In the genomic region with DNA sequence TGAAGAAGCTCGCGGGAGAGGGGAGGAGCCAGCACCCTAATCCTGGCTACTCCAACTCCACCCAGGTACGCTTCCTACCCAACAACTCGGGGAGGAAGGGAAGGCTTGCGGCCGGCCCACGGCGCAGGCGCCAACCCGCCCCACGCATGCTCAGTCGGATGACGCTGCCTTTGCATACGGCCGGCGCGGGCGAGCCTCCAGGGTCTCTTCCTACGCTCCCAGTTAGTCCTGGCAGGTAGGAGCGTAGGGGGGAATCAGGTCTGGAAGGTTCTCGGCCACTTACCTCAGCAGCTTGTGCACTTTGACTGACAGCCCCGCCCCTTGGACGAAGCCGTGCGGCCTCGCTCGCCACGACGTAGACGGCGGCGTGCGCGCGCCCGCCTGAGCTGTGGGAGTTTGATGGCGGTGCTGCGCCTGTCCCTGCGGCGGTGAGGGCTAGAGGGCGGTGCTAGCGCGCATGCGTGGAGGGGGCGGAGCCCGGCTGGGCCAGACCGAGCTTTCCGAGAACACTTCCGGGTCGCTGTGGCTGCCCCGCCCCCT, we compare ENCODE assay signal across 8 mouse cellular contexts. TPM values are rescaled to one million over a fixed set of nuclear protein-coding genes. Genes with fewer than 3 reads are reported as not detected.
A peak's percentile ranks its signal among the peaks of the same experiment; 100 is the strongest.
DNase-seq lines count a peak whose midpoint lies in the region; ATAC-seq and TF ChIP-seq lines count a peak whose summit lies in the region.

Gene Ascc1 (plus strand): TSS at position 133 of the 540 bp plus-strand sequence.
Gene Anapc16 (minus strand): TSS at position 463 of the 540 bp plus-strand sequence.

- peak within 1 kb of the TSS; percentile 79 for H3K4me3 ChIP-seq in C2C12 (ENCODE audit: insufficient read depth, poor library complexity, severe bottlenecking)
- H3K4me3 ChIP-seq in erythroblast, embryonic 14.5 days (replicated peaks), result peak within 1 kb of the TSS; percentile 70
- H3K4me3 ChIP-seq in heart, embryonic 11.5 days (ENCODE audit: low read depth, low read length), result peak within 1 kb of the TSS; percentile 80
- peak within 1 kb of the TSS; percentile 85 for H3K4me3 ChIP-seq in kidney, embryonic 16.5 days (ENCODE audit: low read length)
- H3K4me3 ChIP-seq in liver, adult 2 months (ENCODE audit: insufficient read depth, low read depth, low read length), result peak within 1 kb of the TSS; percentile 74
- H3K4me3 ChIP-seq in myocyte, result peak within 1 kb of the TSS; percentile 98

- TF ChIP-seq CTCF in C2C12 (IDR thresholded peaks at IDR 0.05; ENCODE audit: control insufficient read depth, insufficient read depth, insufficient read length), result no peak
- no peak for TF ChIP-seq CTCF in brain, embryonic 14.5 days (IDR thresholded peaks at IDR 0.05; ENCODE audit: borderline replicate concordance, extremely low read depth, insufficient read depth, insufficient read length)
- TF ChIP-seq CTCF in liver, adult 2 months (IDR thresholded peaks at IDR 0.05; ENCODE audit: low read depth, low read length), result no peak

- peak; percentile 99 for DNase-seq in brain, embryonic 14.5 days (ENCODE audit: low read depth)
- DNase-seq in liver, adult 2 months (ENCODE audit: extremely low read depth, low read depth, low spot score), result peak; percentile 83
- DNase-seq in splenic B cell, adult 2 months (ENCODE audit: low read depth, low spot score), result peak; percentile 99

- peaks cover 41% of the 10 kb centered on the region for H3K4me1 ChIP-seq in erythroblast, embryonic 14.5 days (ENCODE audit: control insufficient read depth)
- peaks cover 13% of the 10 kb centered on the region for H3K4me1 ChIP-seq in heart, embryonic 11.5 days (ENCODE audit: control insufficient read depth, insufficient read depth, low read length)
- H3K4me1 ChIP-seq in kidney, embryonic 16.5 days (ENCODE audit: insufficient read depth, low read length), result peaks cover 21% of the 10 kb centered on the region
- H3K4me1 ChIP-seq in liver, adult 2 months (ENCODE audit: control insufficient read depth, insufficient read depth, low read length), result peaks cover 6% of the 10 kb centered on the region

- H3K79me3 ChIP-seq in C2C12 (ENCODE audit: low read depth), result peaks cover 17% of the 10 kb centered on the region

- peak; percentile 83; the same call in 1 of the 2 replicates for TF ChIP-seq POLR2A in brain, embryonic 14.5 days (IDR thresholded peaks at IDR 0.05; ENCODE audit: borderline replicate concordance, extremely low read depth, insufficient read depth, insufficient read length, poor library complexity, severe bottlenecking)
- TF ChIP-seq POLR2A in liver, adult 2 months (IDR thresholded peaks at IDR 0.05; ENCODE audit: extremely low read depth, insufficient read depth, low read length), result peak; percentile 71
- TF ChIP-seq POLR2A in myocyte (IDR thresholded peaks at IDR 0.05; ENCODE audit: insufficient read length, low read depth), result peak; percentile 90

- peak within 1 kb of the TSS; percentile 94 for H3ac ChIP-seq in C2C12 (ENCODE audit: control insufficient read depth, insufficient read length, low read depth)
- H3ac ChIP-seq in myocyte (ENCODE audit: control insufficient read depth, insufficient read length), result peak within 1 kb of the TSS; percentile 33

- H3K27me3 ChIP-seq in C2C12 (ENCODE audit: control insufficient read depth, insufficient read depth, insufficient read length) (no peaks in the 10 kb centered on the region), myocyte (ENCODE audit: control insufficient read depth, insufficient read depth, insufficient read length) (no peaks in the 10 kb centered on the region)
- no peaks in the 10 kb centered on the region for H3K27me3 ChIP-seq in erythroblast, embryonic 14.5 days (ENCODE audit: control insufficient read depth)
- H3K27me3 ChIP-seq in heart, embryonic 11.5 days (ENCODE audit: control insufficient read depth, insufficient read depth, low read length), result no peaks in the 10 kb centered on the region
- H3K27me3 ChIP-seq in kidney, embryonic 16.5 days (ENCODE audit: insufficient read depth, low read length), result no peaks in the 10 kb centered on the region
- no peaks in the 10 kb centered on the region for H3K27me3 ChIP-seq in liver, adult 2 months (ENCODE audit: control insufficient read depth, insufficient read depth, low read length)
- no peaks in the 10 kb centered on the region for H3K27me3 ChIP-seq in splenic B cell, adult 2 months (ENCODE audit: control insufficient read depth, insufficient read depth, low read length, poor library complexity, severe bottlenecking)

- peaks cover 39% of the 10 kb centered on the region for H3K79me2 ChIP-seq in C2C12 (ENCODE audit: control insufficient read depth, insufficient read depth)
- peaks cover 15% of the 10 kb centered on the region; the same call in 1 of the 2 replicates for H3K79me2 ChIP-seq in liver, adult 2 months (ENCODE audit: control insufficient read depth, insufficient read depth, low read length)
- H3K79me2 ChIP-seq in myocyte (ENCODE audit: control insufficient read depth, insufficient read depth), result peaks cover 43% of the 10 kb centered on the region

- ATAC-seq in heart, embryonic 11.5 days (replicated peaks; ENCODE audit: insufficient number of reproducible peaks, low FRiP score, low TSS enrichment), result peak; percentile 96
- ATAC-seq in kidney, embryonic 16.5 days (ENCODE audit: low FRiP score, low TSS enrichment), result peak; percentile 98

- peak within 1 kb of the TSS; percentile 84 for H3K4me2 ChIP-seq in heart, embryonic 11.5 days
- H3K4me2 ChIP-seq in kidney, embryonic 16.5 days (replicated peaks; ENCODE audit: low read depth, low read length), result peak within 1 kb of the TSS; percentile 90
- peak within 1 kb of the TSS; percentile 100 for H3K4me2 ChIP-seq in myocyte (ENCODE audit: low read depth)

- H3K36me3 ChIP-seq in C2C12 (ENCODE audit: control insufficient read depth, insufficient read depth) (peaks cover 7% of the 10 kb centered on the region), myocyte (ENCODE audit: control insufficient read depth, insufficient read depth) (peaks cover 3% of the 10 kb centered on the region)
- peaks cover 27% of the 10 kb centered on the region for H3K36me3 ChIP-seq in erythroblast, embryonic 14.5 days (ENCODE audit: control insufficient read depth)
- H3K36me3 ChIP-seq in heart, embryonic 11.5 days (ENCODE audit: control insufficient read depth, insufficient read depth, low read length), result no peaks in the 10 kb centered on the region
- H3K36me3 ChIP-seq in kidney, embryonic 16.5 days (ENCODE audit: insufficient read depth, low read length), result peaks cover 7% of the 10 kb centered on the region; the same call in 1 of the 2 replicates
- peaks cover 2% of the 10 kb centered on the region; the same call in 1 of the 2 replicates for H3K36me3 ChIP-seq in liver, adult 2 months (ENCODE audit: control insufficient read depth, insufficient read depth, low read length)
- H3K36me3 ChIP-seq in splenic B cell, adult 2 months (ENCODE audit: control insufficient read depth, insufficient read depth, low read length, poor library complexity, severe bottlenecking), result peaks cover 6% of the 10 kb centered on the region

- peak within 1 kb of the TSS; percentile 99 for H3K27ac ChIP-seq in heart, embryonic 11.5 days (ENCODE audit: low read depth, low read length)
- peak within 1 kb of the TSS; percentile 99 for H3K27ac ChIP-seq in kidney, embryonic 16.5 days (ENCODE audit: low read length)
- H3K27ac ChIP-seq in liver, adult 2 months (replicated peaks; ENCODE audit: insufficient read depth, low read depth, low read length), result peak within 1 kb of the TSS; percentile 94

- peak within 1 kb of the TSS; percentile 91 for H3K9ac ChIP-seq in heart, embryonic 11.5 days (ENCODE audit: low read depth, low read length)
- H3K9ac ChIP-seq in kidney, embryonic 16.5 days (replicated peaks; ENCODE audit: low read length), result peak within 1 kb of the TSS; percentile 90
- peak within 1 kb of the TSS; percentile 83 for H3K9ac ChIP-seq in liver, adult 2 months (ENCODE audit: low read depth, low read length)

- WGBS in heart, embryonic 11.5 days (ENCODE audit: insufficient replicate concordance), result under 1% methylated on average over 50 of the region's 51 CpGs
- WGBS in kidney, embryonic 16.5 days, result under 1% methylated on average over 51 of the region's 51 CpGs
- WGBS in liver, adult 2 months, result under 1% methylated on average over 51 of the region's 51 CpGs

- no peaks in the 10 kb centered on the region for H3K9me3 ChIP-seq in erythroblast, embryonic 14.5 days (ENCODE audit: control insufficient read depth, low read length)
- no peaks in the 10 kb centered on the region for H3K9me3 ChIP-seq in heart, embryonic 11.5 days (replicated peaks; ENCODE audit: control insufficient read depth, low read length)
- no peaks in the 10 kb centered on the region for H3K9me3 ChIP-seq in kidney, embryonic 16.5 days (ENCODE audit: low read length)

TF ChIP-seq in C2C12, 6 proteins besides CTCF, POLR2A, EP300 and RAD21:
- TF ChIP-seq MYOG (IDR thresholded peaks at IDR 0.05; ENCODE audit: control insufficient read depth, extremely low read depth, insufficient read length) (no peak), MAX (IDR thresholded peaks at IDR 0.05) (peak; percentile 17)

TF ChIP-seq in myocyte, 11 proteins besides CTCF, POLR2A, EP300 and RAD21 (continues in another document):
- TF ChIP-seq REST (IDR thresholded peaks at IDR 0.05; ENCODE audit: insufficient read depth, insufficient read length), result no peak
- peak in 1 of 3 experiments; percentile 19 for TF ChIP-seq MYOD1 (IDR thresholded peaks at IDR 0.05; ENCODE audit: control insufficient read depth in 1 of 3, insufficient read length in 2 of 3, low read depth in 2 of 3)
- TF ChIP-seq E2F4 (IDR thresholded peaks at IDR 0.05; ENCODE audit: insufficient read depth), result no peak
- no peak for TF ChIP-seq MAX (IDR thresholded peaks at IDR 0.05; ENCODE audit: low read depth)
- TF ChIP-seq TCF12 (IDR thresholded peaks at IDR 0.05; ENCODE audit: insufficient read depth, poor library complexity, severe bottlenecking), result no peak
- no peak for TF ChIP-seq TCF3 (IDR thresholded peaks at IDR 0.05; ENCODE audit: insufficient read length, low read depth)

RNA-seq across cellular contexts. Expression of gene Ascc1, which starts in this region (rescaled TPM):
- 24.1 TPM for polyA plus RNA-seq in C2C12 (2012; fragmentation: generic; extraction: Trizol)
- polyA plus RNA-seq in brain, embryonic 14.5 days (2012; rRNA removed), result 32.8 and 36.3 TPM in 2 replicates
- 7.4 and 8.4 TPM in 2 replicates for polyA plus RNA-seq in erythroblast, embryonic 14.5 days (2012)
- 34.5 and 36.2 TPM in 2 replicates for polyA plus RNA-seq in heart, embryonic 11.5 days (2014; fragmentation: Nextera tagmentation; extraction: Ambion mirVana)
- 56.3 and 58.0 TPM in 2 replicates for polyA plus RNA-seq in kidney, embryonic 16.5 days (2015; fragmentation: Nextera tagmentation; extraction: Ambion mirVana)
- total RNA-seq in liver, adult 2 months (2014; rRNA removed), result 8.5 and 10.8 TPM in 2 replicates
- 12.9 and 15.6 TPM in 2 replicates for polyA plus RNA-seq in liver, adult 2 months (2012; rRNA removed)
- 36.7 TPM for polyA plus RNA-seq in myocyte (2012; fragmentation: generic; extraction: Trizol)

RNA-seq across cellular contexts. Expression of gene Anapc16, which starts in this region (rescaled TPM):
- polyA plus RNA-seq in C2C12 (2012; fragmentation: generic; extraction: Trizol) (104 TPM), myocyte (2012; fragmentation: generic; extraction: Trizol) (127 TPM)
- 85.9 and 112 TPM in 2 replicates for polyA plus RNA-seq in brain, embryonic 14.5 days (2012; rRNA removed)
- 7.5 and 15.2 TPM in 2 replicates for polyA plus RNA-seq in erythroblast, embryonic 14.5 days (2012)
- polyA plus RNA-seq in heart, embryonic 11.5 days (2014; fragmentation: Nextera tagmentation; extraction: Ambion mirVana), result 70.6 and 84.1 TPM in 2 replicates
- polyA plus RNA-seq in kidney, embryonic 16.5 days (2015; fragmentation: Nextera tagmentation; extraction: Ambion mirVana), result 93.6 and 95.2 TPM in 2 replicates
- total RNA-seq in liver, adult 2 months (2014; rRNA removed), result 22.8 and 28.1 TPM in 2 replicates
- polyA plus RNA-seq in liver, adult 2 months (2012; rRNA removed), result 48.9 and 50.4 TPM in 2 replicates

Comparison
In these comparisons a context has a peak if more than half of its experiments do, and no peak if none do; other contexts are left out.
1. Peak in every context shown above with its lines: DNase-seq, ATAC-seq, H3K4me3 ChIP-seq and H3K27ac ChIP-seq.